Mouse (Mus musculus) neural tube, embryonic 13.5 days (tissue): ENCODE results near the gene Rrp1b. TPM values are rescaled to one million over a fixed set of nuclear protein-coding genes. Genes with fewer than 3 reads are reported as not detected.

Experiments used
- polyA plus RNA-seq: library from polyadenylated mRNA; unstranded; fragments of >200 nt; fragmentation: Nextera tagmentation; extraction: Ambion mirVana; gene quantifications from 2 replicates; pipeline ENCODE4 v1.2.1, GENCODE M21; 2015

The Rrp1b gene
- polyA plus RNA-seq, 1 experiment from 2014 or later, result 33.1 TPM

Other genes starting within 250 kb of the Rrp1b start
- gene Sik1, start 180.3 kb upstream of the Rrp1b start, polyA plus RNA-seq, result 17.0 and 20.1 TPM in 2 replicates
- gene Hsf2bp, start 249 bp downstream of the Rrp1b start, polyA plus RNA-seq, result 0.38 and 0.59 TPM in 2 replicates
- gene Notch3, start 130.8 kb downstream of the Rrp1b start, polyA plus RNA-seq, result 7.6 and 9.0 TPM in 2 replicates
- gene Ephx3, start 153.4 kb downstream of the Rrp1b start, polyA plus RNA-seq, result 0.20 TPM in 1 of 2 replicates, not detected in the other
- 87.7 and 101 TPM in 2 replicates for gene Brd4, start 248.6 kb downstream of the Rrp1b start, polyA plus RNA-seq